Mouse (Mus musculus) liver, embryonic 12.5 days (tissue): ENCODE data around the gene Rpap3. TPM values are rescaled to one million over a fixed set of nuclear protein-coding genes. Genes with fewer than 3 reads are reported as not detected.
"Not testable (repeated sequence)": the region's sequence is repeated elsewhere in the genome, so short reads cannot be mapped to it uniquely, and the experiment has no call there.

ENCODE experiments used
- ATAC-seq: fragments of 200-750 bp; cut with Nextera tagmentation; 2 replicates; pipeline ENCODE4 v1.8.0; 2017; ENCODE audit warnings: moderate number of reproducible peaks, mild to moderate bottlenecking, moderate library complexity
- H3K27ac ChIP-seq: fragments of 300-500 bp; sonication (generic); 2 replicates; pipeline ENCODE4 v1.5.1; 2016; ENCODE audit warnings: mild to moderate bottlenecking
- H3K27me3 ChIP-seq: fragments of 300-500 bp; sonication (generic); replicated peaks from 2 replicates; pipeline ENCODE4 v1.6.1; 2016; ENCODE audit warnings: mild to moderate bottlenecking, moderate library complexity
- H3K36me3 ChIP-seq: fragments of 300-500 bp; sonication (generic); 2 replicates; pipeline ENCODE4 v1.6.1; 2016; ENCODE audit warnings: mild to moderate bottlenecking, moderate library complexity
- H3K4me1 ChIP-seq: fragments of 300-500 bp; sonication (generic); 2 replicates; pipeline ENCODE4 v1.6.1; 2016
- H3K4me2 ChIP-seq: fragments of 300-500 bp; sonication (generic); 2 replicates; pipeline ENCODE4 v1.6.1; 2016; ENCODE audit warnings: mild to moderate bottlenecking, moderate library complexity
- H3K4me3 ChIP-seq: fragments of 300-500 bp; sonication (generic); 2 replicates; pipeline ENCODE4 v1.5.1; 2016; ENCODE audit warnings: mild to moderate bottlenecking, moderate library complexity
- H3K9ac ChIP-seq: fragments of 300-500 bp; sonication (generic); 2 replicates; pipeline ENCODE4 v1.6.1; 2016; ENCODE audit warnings: mild to moderate bottlenecking, moderate library complexity
- H3K9me3 ChIP-seq: fragments of 300-500 bp; sonication (generic); replicated peaks from 2 replicates; pipeline ENCODE4 v1.6.1; 2016; ENCODE audit warnings: mild to moderate bottlenecking, moderate library complexity
- WGBS: fragments of 180-500 bp; shearing (Covaris S2); methylation state at CpG from one replicate; pipeline ENCODE4 v1.1.7; 2016; ENCODE audit not compliant: insufficient replicate concordance; 5-methylcytosine and 5-hydroxymethylcytosine counted together
- polyA plus RNA-seq: library from polyadenylated mRNA; unstranded; fragments of >200 nt; fragmentation: Nextera tagmentation; extraction: Ambion mirVana; gene quantifications from 2 replicates; pipeline ENCODE4 v1.2.1, GENCODE M21; 2016

Rpap3 gene
- polyA plus RNA-seq, 1 experiment from 2014 or later, result 19.5 TPM

GRCm38 (mm10) chr15:97677341-97677740, 28.3 kb downstream of the Rpap3 start:
- Histone ChIP-seq H3K27ac (no peak overlapping the region), H3K9ac (no peak overlapping the region), H3K4me3 (no peak overlapping the region), H3K27me3 (no peaks in the 10 kb centered on the region), H3K4me2 (no peak overlapping the region), H3K36me3 (peaks cover 81% of the 10 kb centered on the region), H3K4me1 (no peaks in the 10 kb centered on the region), H3K9me3 (no peaks in the 10 kb centered on the region)
- ATAC-seq, result no peak
- WGBS, result 79% methylated on average over 3 of the region's 3 CpGs

DNA sequence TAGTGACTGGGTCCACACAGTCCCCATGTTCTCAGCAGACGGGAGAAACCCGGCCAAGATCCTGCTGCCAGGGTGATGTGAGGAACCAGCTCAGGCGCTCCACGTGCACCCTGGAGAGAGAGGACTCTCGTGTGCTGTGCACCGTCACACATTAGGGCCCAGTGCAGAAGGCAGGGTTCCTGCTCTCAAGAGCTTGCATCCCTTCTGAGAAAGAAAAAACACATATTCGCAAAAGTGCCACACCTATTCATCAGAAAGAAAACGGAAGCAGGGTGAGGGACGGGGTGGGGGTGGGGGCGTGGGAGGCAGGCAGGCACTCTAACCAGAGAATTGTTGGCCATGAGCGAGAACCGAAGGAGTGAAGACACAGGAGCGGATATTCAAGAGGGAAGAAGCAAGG, 29.7 kb downstream of the Rpap3 start:
- ATAC-seq, result no peak

GRCm38 (mm10) chr15:97674423-97674822, 31.2 kb downstream of the Rpap3 start:
- Histone ChIP-seq H3K9ac (no peak overlapping the region), H3K4me2 (no peak overlapping the region), H3K4me3 (no peak overlapping the region), H3K4me1 (no peaks in the 10 kb centered on the region), H3K36me3 (peaks cover 54% of the 10 kb centered on the region), H3K27ac (no peak overlapping the region), H3K27me3 (no peaks in the 10 kb centered on the region), H3K9me3 (no peaks in the 10 kb centered on the region)
- WGBS, result 81% methylated on average over 4 of the region's 4 CpGs
- ATAC-seq, result no peak

More for the DNA sequence above, 29.7 kb downstream of the Rpap3 start:
- no peaks in the 10 kb centered on the region for H3K4me1 ChIP-seq
- peaks cover 68% of the 10 kb centered on the region for H3K36me3 ChIP-seq
- H3K9ac ChIP-seq, result no peak overlapping the region
- 85% methylated on average over 13 of the region's 13 CpGs for WGBS
- H3K4me3 ChIP-seq, result no peak overlapping the region
- H3K4me2 ChIP-seq, result no peak overlapping the region
- no peak overlapping the region for H3K27ac ChIP-seq
- H3K27me3 ChIP-seq, result no peaks in the 10 kb centered on the region
- no peaks in the 10 kb centered on the region for H3K9me3 ChIP-seq

- Histone ChIP-seq H3K9ac (no peak overlapping the region), H3K27ac (no peak overlapping the region), H3K36me3 (peaks cover 47% of the 10 kb centered on the region), H3K4me2 (no peak overlapping the region), H3K4me3 (no peak overlapping the region), H3K4me1 (peaks cover 2% of the 10 kb centered on the region; the same call in 1 of the 2 replicates), H3K27me3 (no peaks in the 10 kb centered on the region), H3K9me3 (no peaks in the 10 kb centered on the region)
- 81% methylated on average over 7 of the region's 7 CpGs for WGBS
- ATAC-seq, result no peak
These were observed 32.2 kb downstream of the Rpap3 start for GRCm38 (mm10) chr15:97673256-97674000.

DNA sequence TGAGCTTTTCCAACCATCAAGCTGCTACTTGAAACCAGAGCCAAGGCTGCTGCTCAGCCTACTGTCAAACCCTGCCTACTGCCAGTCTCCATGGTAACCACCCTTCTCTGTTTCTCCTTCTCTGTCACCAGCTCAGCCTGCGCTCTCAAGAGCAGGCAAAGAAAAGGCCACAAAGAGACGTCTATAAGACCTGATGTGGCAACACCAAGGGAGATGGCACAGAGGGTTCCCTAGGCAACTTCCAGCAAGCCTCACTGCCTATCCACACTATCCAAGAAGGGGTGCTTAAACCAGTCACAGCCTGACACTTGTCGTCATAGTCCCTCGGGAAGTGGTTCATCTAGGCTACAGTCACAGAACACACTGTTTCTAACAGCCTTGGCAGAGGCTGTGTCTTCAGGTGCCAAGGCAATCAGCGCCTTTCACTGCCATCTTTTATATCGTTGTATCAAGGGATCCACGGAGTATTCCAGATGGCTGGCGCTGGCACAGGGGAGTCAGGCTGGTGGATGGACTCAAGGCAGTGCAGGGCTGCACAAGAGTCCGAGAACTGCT, 33.3 kb downstream of the Rpap3 start:
- peaks cover 8% of the 10 kb centered on the region; the same call in 1 of the 2 replicates for H3K4me1 ChIP-seq
- no peak for ATAC-seq
- H3K27me3 ChIP-seq, result no peaks in the 10 kb centered on the region
- no peaks in the 10 kb centered on the region for H3K9me3 ChIP-seq
- no peak overlapping the region for H3K27ac ChIP-seq
- no peak overlapping the region for H3K4me3 ChIP-seq
- 82% methylated on average over 9 of the region's 9 CpGs for WGBS
- H3K4me2 ChIP-seq, result no peak overlapping the region
- H3K36me3 ChIP-seq, result peaks cover 36% of the 10 kb centered on the region
- no peak overlapping the region for H3K9ac ChIP-seq

- no peak for ATAC-seq
These were observed 35.1 kb downstream of the Rpap3 start for GRCm38 (mm10) chr15:97670554-97670953.

DNA sequence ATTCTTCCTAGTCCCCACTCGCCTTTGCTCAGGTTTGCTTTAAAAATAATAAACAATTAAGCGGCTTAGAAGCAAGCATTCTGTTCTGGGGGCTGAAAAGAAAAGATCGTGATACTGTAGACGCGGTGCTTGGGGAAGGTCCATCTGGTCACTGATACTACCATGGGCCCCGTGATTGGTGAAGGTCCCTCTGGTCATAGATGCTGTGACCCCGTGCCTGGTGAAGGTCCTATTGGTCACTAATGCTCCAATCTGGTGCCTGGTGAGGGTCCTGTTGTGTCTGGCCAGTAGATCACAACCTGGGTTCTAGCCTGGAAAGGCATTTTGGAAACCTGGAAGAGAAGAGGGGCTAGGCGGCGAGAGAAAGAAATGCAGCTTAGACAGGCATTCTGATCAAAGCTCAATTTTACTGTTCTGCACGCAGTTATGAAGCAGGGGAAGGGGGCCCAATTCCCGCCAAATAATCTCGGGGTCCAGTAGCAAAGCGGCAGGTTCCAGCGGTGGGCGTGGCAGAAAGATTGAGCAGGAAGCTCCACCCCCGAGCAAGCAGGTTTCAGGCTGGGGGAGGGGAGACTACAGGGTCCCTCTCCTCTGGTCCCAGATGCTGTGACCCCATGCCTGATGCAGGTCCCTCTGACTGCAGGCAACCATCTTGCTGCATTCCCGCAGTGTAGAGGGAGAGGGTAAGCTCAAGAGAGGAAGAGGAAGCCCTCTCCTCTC, 37.3 kb downstream of the Rpap3 start:
- not testable (repeated sequence) for H3K9me3 ChIP-seq, ATAC-seq, H3K27me3 ChIP-seq, H3K9ac ChIP-seq, H3K4me3 ChIP-seq, H3K36me3 ChIP-seq, H3K27ac ChIP-seq
- peak overlapping the region; percentile 4 for H3K4me2 ChIP-seq
- peaks cover 13% of the 10 kb centered on the region; the same call in 1 of the 2 replicates for H3K4me1 ChIP-seq
- 58% methylated on average over 17 of the region's 17 CpGs for WGBS

More at GRCm38 (mm10) chr15:97670554-97670953, 35.1 kb downstream of the Rpap3 start:
- Histone ChIP-seq H3K9me3 (no peaks in the 10 kb centered on the region), H3K27me3 (no peaks in the 10 kb centered on the region), H3K4me2 (no peak overlapping the region), H3K4me1 (peaks cover 8% of the 10 kb centered on the region; the same call in 1 of the 2 replicates), H3K4me3 (no peak overlapping the region), H3K27ac (no peak overlapping the region), H3K9ac (no peak overlapping the region), H3K36me3 (peaks cover 19% of the 10 kb centered on the region)
- WGBS, result 65% methylated on average over 6 of the region's 6 CpGs

- 30% methylated on average over 7 of the region's 7 CpGs for WGBS
- no peaks in the 10 kb centered on the region for H3K9me3 ChIP-seq
- peaks cover 13% of the 10 kb centered on the region; the same call in 1 of the 2 replicates for H3K4me1 ChIP-seq
- H3K27me3 ChIP-seq, result no peaks in the 10 kb centered on the region
- H3K27ac ChIP-seq, result no peak overlapping the region
- no peaks in the 10 kb centered on the region for H3K36me3 ChIP-seq
- H3K4me3 ChIP-seq, result no peak overlapping the region
- no peak overlapping the region for H3K9ac ChIP-seq
- H3K4me2 ChIP-seq, result peak overlapping the region; percentile 4
- no peak for ATAC-seq
These were observed 38.2 kb downstream of the Rpap3 start for GRCm38 (mm10) chr15:97667437-97667836.

DNA sequence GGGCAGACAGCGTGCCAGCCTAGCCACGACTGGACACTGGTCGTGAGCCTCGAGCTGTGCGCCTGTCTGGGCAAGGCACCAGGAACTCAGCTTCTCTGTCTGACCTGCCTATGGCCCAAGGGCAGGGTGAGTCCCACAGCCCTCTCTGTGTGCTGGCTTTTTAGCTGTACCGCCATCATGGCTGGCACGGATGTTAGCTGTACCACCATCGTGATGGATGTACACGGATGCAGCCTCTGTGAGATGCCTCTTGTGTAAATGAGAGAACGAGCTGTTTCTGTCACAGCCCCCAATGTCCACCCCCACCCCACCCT, 39.2 kb downstream of the Rpap3 start:
- no peak for ATAC-seq
- WGBS, result 85% methylated on average over 10 of the region's 10 CpGs
- peaks cover 13% of the 10 kb centered on the region; the same call in 1 of the 2 replicates for H3K4me1 ChIP-seq
- H3K9me3 ChIP-seq, result no peaks in the 10 kb centered on the region
- no peaks in the 10 kb centered on the region for H3K36me3 ChIP-seq
- H3K27ac ChIP-seq, result no peak overlapping the region
- no peaks in the 10 kb centered on the region for H3K27me3 ChIP-seq
- H3K4me2 ChIP-seq, result no peak overlapping the region
- H3K4me3 ChIP-seq, result no peak overlapping the region
- no peak overlapping the region for H3K9ac ChIP-seq

GRCm38 (mm10) chr15:97665770-97666456, 39.7 kb downstream of the Rpap3 start:
- no peak overlapping the region for H3K9ac ChIP-seq
- peaks cover 13% of the 10 kb centered on the region; the same call in 1 of the 2 replicates for H3K4me1 ChIP-seq
- no peaks in the 10 kb centered on the region for H3K27me3 ChIP-seq
- H3K9me3 ChIP-seq, result no peaks in the 10 kb centered on the region
- ATAC-seq, result no peak
- no peak overlapping the region for H3K4me3 ChIP-seq
- no peak overlapping the region for H3K4me2 ChIP-seq
- WGBS, result 66% methylated on average over 25 of the region's 25 CpGs
- H3K27ac ChIP-seq, result no peak overlapping the region
- H3K36me3 ChIP-seq, result no peaks in the 10 kb centered on the region

GRCm38 (mm10) chr15:97664981-97665668, 40.5 kb downstream of the Rpap3 start:
- WGBS, result 53% methylated on average over 16 of the region's 16 CpGs
- Histone ChIP-seq H3K27ac (no peak overlapping the region), H3K36me3 (no peaks in the 10 kb centered on the region), H3K4me2 (no peak overlapping the region), H3K4me1 (peaks cover 13% of the 10 kb centered on the region; the same call in 1 of the 2 replicates), H3K9ac (no peak overlapping the region), H3K4me3 (no peak overlapping the region), H3K27me3 (no peaks in the 10 kb centered on the region), H3K9me3 (no peaks in the 10 kb centered on the region)
- ATAC-seq, result no peak
